Mouse (Mus musculus) heart, embryonic 13.5 days (tissue): Measurements from ENCODE around the gene Gm595. TPM values are rescaled to one million over a fixed set of nuclear protein-coding genes. Genes with fewer than 3 reads are reported as not detected.

Experiments
- ATAC-seq: fragments of 200-750 bp; cut with Nextera tagmentation; 2 replicates; pipeline ENCODE4 v1.8.0; 2017; ENCODE audit warnings: moderate TSS enrichment; ENCODE audit not compliant: insufficient number of reproducible peaks, low FRiP score, low TSS enrichment; ENCODE audit errors: extremely low read depth
- H3K27ac ChIP-seq: fragments of 300-500 bp; sonication (generic); replicated peaks from 2 replicates; pipeline ENCODE4 v1.5.1; 2015; ENCODE audit warnings: moderate library complexity, mild to moderate bottlenecking, inconsistent platforms
- H3K27me3 ChIP-seq: fragments of 300-500 bp; sonication (generic); replicated peaks from 2 replicates; pipeline ENCODE4 v1.6.1; 2015; ENCODE audit warnings: mild to moderate bottlenecking, inconsistent platforms
- H3K36me3 ChIP-seq: fragments of 300-500 bp; sonication (generic); 2 replicates; pipeline ENCODE4 v1.6.1; 2015; ENCODE audit warnings: mild to moderate bottlenecking, inconsistent platforms
- H3K4me1 ChIP-seq: fragments of 300-500 bp; sonication (generic); 2 replicates; pipeline ENCODE4 v1.6.1; 2015; ENCODE audit warnings: inconsistent platforms
- H3K4me2 ChIP-seq: fragments of 300-500 bp; sonication (generic); 2 replicates; pipeline ENCODE4 v1.6.1; 2015; ENCODE audit warnings: inconsistent platforms, mild to moderate bottlenecking, moderate library complexity
- H3K4me3 ChIP-seq: fragments of 300-500 bp; sonication (generic); 2 replicates; pipeline ENCODE4 v1.5.1; 2015; ENCODE audit warnings: moderate library complexity, mild to moderate bottlenecking, inconsistent platforms
- H3K9ac ChIP-seq: fragments of 300-500 bp; sonication (generic); 2 replicates; pipeline ENCODE4 v1.6.1; 2015; ENCODE audit warnings: inconsistent platforms, mild to moderate bottlenecking, moderate library complexity
- H3K9me3 ChIP-seq: fragments of 300-500 bp; sonication (generic); 2 replicates; pipeline ENCODE4 v1.6.1; 2016; ENCODE audit warnings: inconsistent platforms
- WGBS: fragments of 180-500 bp; shearing (Covaris S2); methylation state at CpG from one replicate; pipeline ENCODE4 v1.1.7; 2015; ENCODE audit warnings: mixed read lengths; 5-methylcytosine and 5-hydroxymethylcytosine counted together
- polyA plus RNA-seq: library from polyadenylated mRNA; unstranded; fragments of >200 nt; fragmentation: Nextera tagmentation; extraction: Ambion mirVana; gene quantifications from 2 replicates; pipeline ENCODE4 v1.2.1, GENCODE M21; 2015

Gene Gm595
- not detected in 2 replicates for polyA plus RNA-seq

GRCm38 (mm10) chrX:48877613-48878012, at the start of gene Gm595:
Gm595 (minus strand) TSS chrX:48877713.
- Histone ChIP-seq H3K4me1 (no peaks in the 10 kb centered on the region), H3K36me3 (no peaks in the 10 kb centered on the region), H3K9me3 (no peaks in the 10 kb centered on the region), H3K27ac (no peak within 1 kb of the TSS), H3K4me2 (no peak within 1 kb of the TSS), H3K4me3 (no peak within 1 kb of the TSS), H3K9ac (no peak within 1 kb of the TSS), H3K27me3 (no peaks in the 10 kb centered on the region)
- 80% methylated on average over 13 of the region's 13 CpGs for WGBS
- ATAC-seq, result no peak

DNA sequence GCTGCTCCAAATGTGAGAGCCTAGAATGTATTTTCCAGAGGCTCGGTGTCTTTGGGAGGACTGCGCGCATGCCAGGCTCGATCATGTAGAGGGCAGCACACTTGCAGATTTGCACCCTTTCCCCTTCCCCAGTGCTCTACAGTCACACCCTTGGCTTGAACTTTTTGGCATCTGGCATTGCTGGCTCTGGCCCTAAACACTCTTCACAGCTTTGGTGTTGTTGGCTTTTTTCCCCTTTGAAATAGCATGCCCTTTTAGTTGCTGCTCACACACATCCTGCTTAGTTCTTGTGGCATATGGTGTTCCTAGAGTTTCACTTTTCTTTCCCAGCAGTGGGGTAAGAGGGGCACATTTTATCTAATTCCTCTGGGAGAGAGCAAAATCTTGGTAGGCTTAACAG, 30.9 kb upstream of the Gm595 start:
- Histone ChIP-seq H3K4me1 (no peaks in the 10 kb centered on the region), H3K27ac (no peak overlapping the region), H3K9me3 (no peaks in the 10 kb centered on the region), H3K27me3 (no peaks in the 10 kb centered on the region), H3K4me3 (no peak overlapping the region), H3K36me3 (no peaks in the 10 kb centered on the region), H3K4me2 (no peak overlapping the region), H3K9ac (no peak overlapping the region)
- ATAC-seq, result no peak
- 78% methylated on average over 4 of the region's 4 CpGs for WGBS

DNA sequence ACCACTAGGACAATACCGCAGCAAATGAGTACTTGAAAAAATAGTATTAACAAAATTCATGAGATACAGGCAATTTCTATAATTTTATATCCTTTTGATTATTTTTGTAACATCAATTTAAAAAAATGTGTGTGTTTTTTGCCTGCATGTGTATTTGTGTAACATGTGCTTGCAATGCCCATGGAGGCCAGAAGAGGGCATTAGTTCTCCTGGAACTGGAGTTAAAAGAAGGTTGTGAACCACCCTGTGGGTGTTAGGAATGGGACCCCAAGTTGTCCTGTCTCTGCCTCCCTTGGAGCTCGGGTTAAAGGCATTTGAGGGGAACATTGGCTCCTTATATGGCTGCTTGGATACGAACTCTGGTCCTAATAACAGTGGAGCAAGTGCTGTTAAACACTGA, 26.2 kb upstream of the Gm595 start:
- H3K4me3 ChIP-seq, result no peak overlapping the region
- no peak overlapping the region for H3K27ac ChIP-seq
- H3K36me3 ChIP-seq, result no peaks in the 10 kb centered on the region
- H3K9ac ChIP-seq, result no peak overlapping the region
- ATAC-seq, result no peak
- WGBS, result 71% methylated on average over 3 of the region's 3 CpGs
- no peak overlapping the region for H3K4me2 ChIP-seq
- no peaks in the 10 kb centered on the region for H3K4me1 ChIP-seq
- H3K9me3 ChIP-seq, result no peaks in the 10 kb centered on the region
- H3K27me3 ChIP-seq, result no peaks in the 10 kb centered on the region

DNA sequence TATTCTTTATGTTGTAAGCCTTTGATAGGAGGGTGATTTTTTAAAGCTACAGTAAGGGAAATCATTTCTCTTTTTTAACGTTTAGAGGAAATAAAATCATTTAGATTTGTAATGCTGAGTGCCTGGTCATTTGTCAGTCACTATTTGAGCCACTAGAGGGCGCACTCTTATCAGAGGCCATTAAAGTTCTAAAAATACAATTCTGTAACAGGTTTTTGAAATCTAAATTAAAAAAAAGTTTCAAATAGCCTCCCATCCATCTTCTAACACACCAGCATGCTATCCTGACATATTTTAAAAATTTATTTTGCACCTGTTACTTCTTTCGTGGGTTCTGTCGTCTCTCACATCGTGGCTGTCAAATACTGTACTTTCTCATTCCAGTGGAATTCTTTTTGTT, 22.0 kb upstream of the Gm595 start:
- 41% methylated on average over 5 of the region's 5 CpGs for WGBS
- no peaks in the 10 kb centered on the region for H3K36me3 ChIP-seq
- H3K9me3 ChIP-seq, result no peaks in the 10 kb centered on the region
- no peak for ATAC-seq
- H3K27ac ChIP-seq, result no peak overlapping the region
- peak overlapping the region; percentile 20 for H3K4me2 ChIP-seq
- no peak overlapping the region for H3K4me3 ChIP-seq
- no peak overlapping the region for H3K9ac ChIP-seq
- no peaks in the 10 kb centered on the region for H3K27me3 ChIP-seq
- no peaks in the 10 kb centered on the region for H3K4me1 ChIP-seq

DNA sequence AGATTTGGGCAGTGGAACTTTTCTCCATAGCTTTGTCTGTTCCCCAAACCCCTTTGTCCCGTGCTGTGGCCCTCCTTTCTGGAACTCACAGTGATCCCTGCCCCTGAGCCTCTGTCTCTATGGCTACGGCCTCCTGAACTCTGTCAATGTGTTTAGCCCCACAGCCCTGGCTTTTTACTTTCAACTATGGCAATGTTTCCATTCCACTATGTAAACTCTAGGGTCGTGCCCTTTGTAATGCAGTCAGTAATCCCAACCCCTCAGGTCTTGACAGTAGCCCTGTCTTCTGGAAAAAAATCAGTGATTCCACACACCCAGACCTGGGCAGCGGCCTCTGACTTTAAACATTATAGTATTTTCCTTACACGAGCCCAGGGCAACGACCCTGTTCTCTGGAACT, 19.3 kb upstream of the Gm595 start:
- no peak for ATAC-seq
- Histone ChIP-seq H3K4me1 (no peaks in the 10 kb centered on the region), H3K4me3 (no peak overlapping the region), H3K4me2 (no peak overlapping the region), H3K27me3 (no peaks in the 10 kb centered on the region), H3K36me3 (no peaks in the 10 kb centered on the region), H3K9me3 (no peaks in the 10 kb centered on the region), H3K27ac (no peak overlapping the region), H3K9ac (no peak overlapping the region)
- 61% methylated on average over 6 of the region's 6 CpGs for WGBS

DNA sequence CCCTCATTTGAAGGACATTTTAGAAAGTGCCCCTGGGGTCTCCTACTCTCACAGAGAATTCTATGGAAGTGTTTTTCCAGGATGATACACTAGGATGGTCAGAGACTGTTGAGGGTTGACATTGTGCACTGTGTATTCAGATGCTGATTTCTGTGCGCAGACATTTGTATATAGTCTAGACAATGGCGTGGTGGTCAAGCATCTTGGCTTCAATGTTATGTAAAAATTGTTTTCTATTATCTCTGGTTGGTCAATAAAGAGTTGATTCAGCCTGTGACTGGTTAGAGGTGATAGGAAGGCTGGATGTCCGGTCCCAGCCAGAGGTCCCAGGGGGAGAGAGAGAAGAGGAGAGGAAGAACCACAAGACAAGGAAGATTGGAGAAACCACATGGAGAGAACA, 16.4 kb upstream of the Gm595 start:
- H3K4me3 ChIP-seq, result no peak overlapping the region
- no peak overlapping the region for H3K27ac ChIP-seq
- H3K9me3 ChIP-seq, result no peaks in the 10 kb centered on the region
- no peaks in the 10 kb centered on the region for H3K27me3 ChIP-seq
- WGBS, result 71% methylated on average over 3 of the region's 3 CpGs
- H3K4me1 ChIP-seq, result no peaks in the 10 kb centered on the region
- H3K36me3 ChIP-seq, result no peaks in the 10 kb centered on the region
- no peak overlapping the region for H3K4me2 ChIP-seq
- H3K9ac ChIP-seq, result no peak overlapping the region
- ATAC-seq, result no peak

DNA sequence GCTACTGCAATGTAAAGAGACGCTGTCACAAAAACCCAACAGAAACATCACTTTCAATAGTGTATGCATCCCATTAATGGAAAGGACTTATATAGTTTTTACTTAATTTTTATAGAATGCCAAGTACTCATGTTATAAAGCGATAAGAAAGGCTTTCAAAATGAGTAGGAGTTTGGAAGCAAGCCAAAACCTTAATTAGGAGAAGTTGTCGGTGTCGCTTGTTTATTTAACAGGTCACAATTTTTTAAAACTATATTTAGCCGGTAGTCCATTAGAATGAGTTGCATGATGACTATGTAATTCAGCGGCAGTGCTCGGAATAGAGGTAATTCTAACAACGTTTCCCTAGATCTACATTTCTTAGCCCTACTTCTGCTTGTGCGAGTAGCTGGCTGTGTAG, 12.7 kb upstream of the Gm595 start:
- Histone ChIP-seq H3K9me3 (no peaks in the 10 kb centered on the region), H3K4me1 (no peaks in the 10 kb centered on the region), H3K27ac (no peak overlapping the region), H3K36me3 (no peaks in the 10 kb centered on the region), H3K4me2 (no peak overlapping the region), H3K4me3 (no peak overlapping the region), H3K27me3 (no peaks in the 10 kb centered on the region), H3K9ac (no peak overlapping the region)
- WGBS, result 77% methylated on average over 9 of the region's 9 CpGs
- ATAC-seq, result no peak

GRCm38 (mm10) chrX:48884615-48885014, 7.1 kb upstream of the Gm595 start:
- no peaks in the 10 kb centered on the region for H3K4me1 ChIP-seq
- no peak for ATAC-seq
- no peak overlapping the region for H3K9ac ChIP-seq
- no peak overlapping the region for H3K4me3 ChIP-seq
- H3K27ac ChIP-seq, result no peak overlapping the region
- WGBS, result 71% methylated on average over 5 of the region's 5 CpGs
- H3K36me3 ChIP-seq, result no peaks in the 10 kb centered on the region
- no peaks in the 10 kb centered on the region for H3K9me3 ChIP-seq
- H3K27me3 ChIP-seq, result no peaks in the 10 kb centered on the region
- H3K4me2 ChIP-seq, result no peak overlapping the region

Other genes with a start within 250 kb of the Gm595 start
- not detected in 2 replicates for gene Gpr119, start 203.2 kb downstream of the Gm595 start, polyA plus RNA-seq
- 13.7 and 18.4 TPM in 2 replicates for gene Rbmx2, start 182.7 kb downstream of the Gm595 start, polyA plus RNA-seq